Mouse (Mus musculus): ENCODE results near the gene Slc25a47. TPM values are rescaled to one million over a fixed set of nuclear protein-coding genes. Genes with fewer than 3 reads are reported as not detected.

The Slc25a47 gene
- polyA plus RNA-seq, 1 experiment = 26.1 TPM

DNA sequence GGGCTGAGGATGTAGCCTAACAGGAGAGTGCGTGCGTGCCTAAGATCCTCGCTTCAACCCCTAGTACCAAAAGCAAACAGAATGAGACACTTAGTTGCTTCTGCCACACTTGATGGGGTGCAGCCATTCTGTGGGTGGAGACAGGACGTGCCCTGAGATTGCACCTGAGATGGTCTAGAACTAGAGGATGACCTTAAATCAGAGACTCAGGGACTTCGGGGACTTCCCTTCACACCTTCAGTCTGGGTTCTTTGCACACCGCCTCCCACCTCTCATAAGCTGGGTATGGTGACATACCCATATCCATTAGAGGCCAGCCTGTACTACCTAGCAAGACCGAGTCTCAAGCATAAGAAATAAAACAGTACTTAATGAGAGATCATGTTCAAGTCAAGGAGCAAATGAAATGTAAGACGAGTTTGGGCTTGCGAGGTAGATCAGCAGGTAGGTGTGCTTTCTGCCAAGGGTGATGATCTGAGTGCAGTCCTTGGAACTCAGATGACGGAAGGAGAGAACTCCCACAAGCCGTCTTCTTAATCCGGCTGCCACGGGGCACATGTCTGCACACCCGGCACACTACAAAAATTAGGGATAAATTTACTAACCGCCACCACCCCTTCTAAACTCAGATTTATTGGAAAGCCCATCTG, 11.5 kb upstream of the Slc25a47 start:
- H3K27me3 ChIP-seq (ENCODE audit: control insufficient read depth, insufficient read depth, low read length) = no peaks in the 10 kb centered on the region
- H3K36me3 ChIP-seq (ENCODE audit: control insufficient read depth, insufficient read depth, low read length) = no peaks in the 10 kb centered on the region
- H3K27ac ChIP-seq (ENCODE audit: control insufficient read depth, insufficient read depth, low read length) = no peak overlapping the region
- no peak for TF ChIP-seq CTCF (IDR thresholded peaks at IDR 0.05; ENCODE audit: borderline replicate concordance, control insufficient read depth, extremely low read depth, insufficient read depth, low read length, poor library complexity)
- no peak for TF ChIP-seq POLR2A (IDR thresholded peaks at IDR 0.05; ENCODE audit: control insufficient read depth, extremely low read depth, insufficient read depth, low read length, poor library complexity)
- WGBS = 93% methylated on average over 15 of the region's 15 CpGs
- H3K4me1 ChIP-seq (replicated peaks; ENCODE audit: control insufficient read depth, insufficient read depth, low read length) = no peaks in the 10 kb centered on the region
- no peak overlapping the region for H3K4me3 ChIP-seq (ENCODE audit: control insufficient read depth, insufficient read depth, low read length)
- DNase-seq = no peak

DNA sequence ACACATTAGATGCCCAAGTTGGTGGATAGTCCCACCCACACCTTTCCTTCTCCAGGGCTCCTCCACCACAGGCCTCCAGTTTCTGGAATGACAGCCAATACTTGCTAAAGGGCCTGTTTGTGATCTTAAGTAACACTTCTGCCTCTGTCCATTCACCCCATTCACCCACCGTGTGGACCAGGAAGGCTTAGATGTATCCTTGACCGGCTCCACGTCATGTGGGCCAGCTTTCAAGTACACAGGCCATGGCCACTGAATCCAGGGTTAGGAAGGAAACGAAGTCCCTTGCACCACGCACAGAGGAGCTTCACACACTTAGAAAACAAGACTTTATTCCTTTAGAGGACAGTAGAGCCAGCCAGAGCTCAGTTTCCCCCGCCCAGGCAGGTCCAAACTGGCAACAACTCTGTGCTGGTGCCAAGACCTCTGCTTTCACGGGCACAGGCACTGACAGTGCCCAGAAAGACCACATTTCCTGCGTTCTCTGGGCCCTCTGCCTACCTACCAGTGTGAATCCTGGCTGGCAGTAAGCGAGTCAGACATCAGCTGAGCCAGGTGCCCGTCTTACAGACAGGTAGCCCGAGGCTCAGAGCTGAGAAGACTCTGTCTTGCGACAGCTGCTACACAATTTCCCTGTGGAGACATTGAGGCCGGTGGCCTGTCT, 10.2 kb upstream of the Slc25a47 start:
- no peak overlapping the region for H3K4me3 ChIP-seq (ENCODE audit: control insufficient read depth, insufficient read depth, low read length)
- DNase-seq = no peak
- H3K27ac ChIP-seq (ENCODE audit: control insufficient read depth, insufficient read depth, low read length) = no peak overlapping the region
- WGBS = 95% methylated on average over 13 of the region's 13 CpGs
- H3K4me1 ChIP-seq (replicated peaks; ENCODE audit: control insufficient read depth, insufficient read depth, low read length) = no peaks in the 10 kb centered on the region
- TF ChIP-seq POLR2A (IDR thresholded peaks at IDR 0.05; ENCODE audit: control insufficient read depth, extremely low read depth, insufficient read depth, low read length, poor library complexity) = no peak
- TF ChIP-seq CTCF (IDR thresholded peaks at IDR 0.05; ENCODE audit: borderline replicate concordance, control insufficient read depth, extremely low read depth, insufficient read depth, low read length, poor library complexity) = no peak
- H3K27me3 ChIP-seq (ENCODE audit: control insufficient read depth, insufficient read depth, low read length) = no peaks in the 10 kb centered on the region
- H3K36me3 ChIP-seq (ENCODE audit: control insufficient read depth, insufficient read depth, low read length) = no peaks in the 10 kb centered on the region

DNA sequence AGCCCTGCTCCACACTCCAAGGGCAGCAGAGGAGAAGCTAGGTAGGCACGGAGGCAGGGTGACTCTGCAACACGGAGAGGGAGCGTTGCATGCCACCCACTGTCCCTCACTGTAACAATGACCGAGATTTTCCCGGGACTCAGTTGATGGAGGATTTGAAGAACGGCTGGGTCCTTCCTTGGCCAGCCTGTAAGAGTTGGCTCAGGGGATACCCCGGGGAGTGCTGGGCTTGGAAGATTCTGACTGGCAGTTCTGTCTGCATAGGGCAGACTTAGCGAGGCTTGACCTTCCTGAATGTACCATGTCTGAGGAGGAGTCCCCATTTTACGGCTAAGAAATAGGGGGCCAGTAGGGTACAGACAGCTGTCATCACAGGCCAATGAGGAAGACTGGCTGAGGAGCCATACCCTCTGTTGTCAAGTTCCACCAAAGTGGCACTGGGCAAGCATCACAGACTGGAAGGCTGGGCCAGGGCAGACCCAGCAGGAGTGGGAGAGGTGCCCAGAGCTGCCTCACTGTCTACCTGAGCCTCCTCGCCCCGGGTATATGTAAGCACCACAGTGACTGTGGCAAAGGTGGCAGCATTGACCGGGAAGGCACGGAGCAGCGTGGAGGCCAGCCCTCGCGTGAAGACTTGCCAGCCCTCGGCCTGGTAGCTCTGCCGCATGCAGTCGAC, 9.4 kb upstream of the Slc25a47 start:
- DNase-seq = no peak
- no peaks in the 10 kb centered on the region for H3K36me3 ChIP-seq (ENCODE audit: control insufficient read depth, insufficient read depth, low read length)
- no peak overlapping the region for H3K4me3 ChIP-seq (ENCODE audit: control insufficient read depth, insufficient read depth, low read length)
- H3K27me3 ChIP-seq (ENCODE audit: control insufficient read depth, insufficient read depth, low read length) = no peaks in the 10 kb centered on the region
- 96% methylated on average over 19 of the region's 19 CpGs for WGBS
- no peak overlapping the region for H3K27ac ChIP-seq (ENCODE audit: control insufficient read depth, insufficient read depth, low read length)
- TF ChIP-seq CTCF (IDR thresholded peaks at IDR 0.05; ENCODE audit: borderline replicate concordance, control insufficient read depth, extremely low read depth, insufficient read depth, low read length, poor library complexity) (no peak), POLR2A (IDR thresholded peaks at IDR 0.05; ENCODE audit: control insufficient read depth, extremely low read depth, insufficient read depth, low read length, poor library complexity) (no peak)
- no peaks in the 10 kb centered on the region for H3K4me1 ChIP-seq (replicated peaks; ENCODE audit: control insufficient read depth, insufficient read depth, low read length)

DNA sequence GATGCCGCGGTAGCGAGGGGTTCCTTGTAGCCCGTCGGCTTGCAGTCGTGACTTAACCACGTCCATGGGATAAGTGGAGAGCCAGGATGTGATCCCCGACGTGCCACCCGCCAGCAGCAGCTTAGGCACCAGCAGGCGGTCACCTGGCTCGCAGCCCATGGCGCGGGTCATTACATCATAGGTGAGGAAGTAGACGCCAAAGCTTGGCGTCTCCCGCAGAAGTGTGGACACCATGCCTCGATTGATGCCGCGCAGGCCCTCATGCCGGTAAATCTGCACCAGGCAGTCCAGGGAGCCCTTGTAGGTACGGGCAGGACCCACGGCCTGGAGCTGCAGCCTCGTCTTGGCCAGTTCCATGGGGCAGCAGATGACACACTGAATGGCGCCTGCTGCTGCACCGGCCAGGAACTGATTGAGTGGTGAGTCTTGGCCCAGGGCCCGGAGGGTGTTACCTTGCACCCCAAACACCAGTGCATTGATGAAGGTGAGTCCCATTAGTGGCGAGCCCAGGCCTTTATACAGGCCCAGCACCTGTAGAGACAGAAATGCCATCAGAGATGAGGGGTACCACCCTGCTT, 8.8 kb upstream of the Slc25a47 start:
- no peak overlapping the region for H3K4me3 ChIP-seq (ENCODE audit: control insufficient read depth, insufficient read depth, low read length)
- H3K27me3 ChIP-seq (ENCODE audit: control insufficient read depth, insufficient read depth, low read length) = no peaks in the 10 kb centered on the region
- H3K4me1 ChIP-seq (replicated peaks; ENCODE audit: control insufficient read depth, insufficient read depth, low read length) = no peaks in the 10 kb centered on the region
- 98% methylated on average over 28 of the region's 28 CpGs for WGBS
- no peak overlapping the region for H3K27ac ChIP-seq (ENCODE audit: control insufficient read depth, insufficient read depth, low read length)
- no peaks in the 10 kb centered on the region for H3K36me3 ChIP-seq (ENCODE audit: control insufficient read depth, insufficient read depth, low read length)
- no peak for DNase-seq
- TF ChIP-seq CTCF (IDR thresholded peaks at IDR 0.05; ENCODE audit: borderline replicate concordance, control insufficient read depth, extremely low read depth, insufficient read depth, low read length, poor library complexity) (no peak), POLR2A (IDR thresholded peaks at IDR 0.05; ENCODE audit: control insufficient read depth, extremely low read depth, insufficient read depth, low read length, poor library complexity) (no peak)

DNA sequence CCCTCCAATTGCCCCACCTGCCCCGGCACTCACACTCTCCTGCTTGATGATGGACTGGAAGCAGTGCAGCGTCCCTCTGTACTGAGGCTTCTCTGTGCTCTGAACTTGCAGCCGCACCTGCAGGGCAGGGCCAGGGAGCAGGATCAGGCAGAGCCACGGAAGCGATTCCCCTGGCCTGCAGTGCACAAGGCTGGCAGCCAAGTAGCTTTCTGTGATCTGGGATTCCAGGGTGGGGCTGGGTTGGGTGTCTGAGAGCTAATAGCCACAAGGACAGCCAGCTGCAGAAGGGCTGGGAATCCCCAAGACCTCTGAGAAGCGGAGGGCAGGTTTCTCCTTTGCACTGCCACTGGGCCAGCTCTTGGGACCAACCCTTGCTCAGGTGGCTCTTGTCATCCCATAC, 8.2 kb upstream of the Slc25a47 start:
- no peak for DNase-seq
- H3K27ac ChIP-seq (ENCODE audit: control insufficient read depth, insufficient read depth, low read length) = no peak overlapping the region
- H3K36me3 ChIP-seq (ENCODE audit: control insufficient read depth, insufficient read depth, low read length) = no peaks in the 10 kb centered on the region
- no peak for TF ChIP-seq POLR2A (IDR thresholded peaks at IDR 0.05; ENCODE audit: control insufficient read depth, extremely low read depth, insufficient read depth, low read length, poor library complexity)
- TF ChIP-seq CTCF (IDR thresholded peaks at IDR 0.05; ENCODE audit: borderline replicate concordance, control insufficient read depth, extremely low read depth, insufficient read depth, low read length, poor library complexity) = no peak
- WGBS = 97% methylated on average over 6 of the region's 6 CpGs
- H3K4me3 ChIP-seq (ENCODE audit: control insufficient read depth, insufficient read depth, low read length) = no peak overlapping the region
- H3K27me3 ChIP-seq (ENCODE audit: control insufficient read depth, insufficient read depth, low read length) = no peaks in the 10 kb centered on the region
- H3K4me1 ChIP-seq (replicated peaks; ENCODE audit: control insufficient read depth, insufficient read depth, low read length) = no peaks in the 10 kb centered on the region

DNA sequence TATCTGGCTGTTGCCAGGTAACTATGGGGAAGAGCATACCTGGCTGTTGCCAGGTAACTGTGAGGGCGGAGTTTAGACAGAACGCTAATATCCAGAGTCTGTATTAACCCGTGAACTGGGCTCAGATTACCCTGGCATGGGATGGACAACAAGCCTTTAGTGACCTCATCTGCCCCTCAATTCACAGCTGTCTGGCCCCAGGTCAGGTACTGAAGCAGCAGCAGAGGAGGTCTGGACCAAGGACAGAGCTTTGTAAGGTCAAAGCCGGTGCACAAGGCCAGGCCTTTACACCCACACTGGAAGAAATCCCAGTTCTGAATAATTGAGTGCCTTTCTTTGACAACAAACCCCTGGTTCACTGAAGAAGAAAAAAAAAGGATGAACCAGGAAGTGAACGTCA, 6.2 kb upstream of the Slc25a47 start:
- peaks cover 1% of the 10 kb centered on the region; the same call in 1 of the 2 replicates for H3K4me1 ChIP-seq (replicated peaks; ENCODE audit: control insufficient read depth, insufficient read depth, low read length)
- no peak for DNase-seq
- no peaks in the 10 kb centered on the region for H3K27me3 ChIP-seq (ENCODE audit: control insufficient read depth, insufficient read depth, low read length)
- 88% methylated on average over 5 of the region's 5 CpGs for WGBS
- TF ChIP-seq POLR2A (IDR thresholded peaks at IDR 0.05; ENCODE audit: control insufficient read depth, extremely low read depth, insufficient read depth, low read length, poor library complexity) (no peak), CTCF (IDR thresholded peaks at IDR 0.05; ENCODE audit: borderline replicate concordance, control insufficient read depth, extremely low read depth, insufficient read depth, low read length, poor library complexity) (no peak)
- no peaks in the 10 kb centered on the region for H3K36me3 ChIP-seq (ENCODE audit: control insufficient read depth, insufficient read depth, low read length)
- no peak overlapping the region for H3K4me3 ChIP-seq (ENCODE audit: control insufficient read depth, insufficient read depth, low read length)
- H3K27ac ChIP-seq (ENCODE audit: control insufficient read depth, insufficient read depth, low read length) = no peak overlapping the region

Data from thymus, adult 2 months (tissue).